Mouse (Mus musculus): ENCODE measurements around the gene Zfp97. TPM values are rescaled to one million over a fixed set of nuclear protein-coding genes. Genes with fewer than 3 reads are reported as not detected.

The Zfp97 gene
- 10 to 100 TPM; 12.7 to 15.9 TPM for polyA plus RNA-seq (2017; shearing (Covaris generic))

GRCm38 (mm10) chr17:17120830-17121502 is at the start of gene Zfp97:
Gene Zfp97, plus strand, starts transcription at chr17:17121415.

Other genes with a start within 250 kb of the Zfp97 start
- under 1 TPM; 0.29 TPM for gene Zfp960, start 57.3 kb upstream of the Zfp97 start, polyA plus RNA-seq (2017; shearing (Covaris generic))